9 mouse cellular contexts compared by ENCODE assay signal in genomic region chr6:82042296-82043125, GRCm38 (mm10). TPM values are rescaled to one million over a fixed set of nuclear protein-coding genes. Genes with fewer than 3 reads are reported as not detected.
A peak's percentile ranks its signal among the peaks of the same experiment; 100 is the strongest.
DNase-seq lines count a peak whose midpoint lies in the region; ATAC-seq and TF ChIP-seq lines count a peak whose summit lies in the region.
"Had no signal": no experiment of that assay in that cellular context is flagged by ENCODE, and none has a peak within 500 bp of the region (broad histone marks: within the 10 kb centered on the region; RNA-seq: fewer than 3 reads in every experiment).

No protein-coding gene starts in this region.

- no peaks in the 10 kb centered on the region for H3K79me2 ChIP-seq in heart, adult 2 months (replicated peaks; ENCODE audit: control insufficient read depth, insufficient read depth, low read length)

- H3K4me2 ChIP-seq in kidney, embryonic 15.5 days, result peak overlapping the region; percentile 91

- H3K27ac ChIP-seq in heart, adult 2 months, result peak overlapping the region; percentile 79
- H3K27ac ChIP-seq in heart, embryonic 10.5 days, result peak overlapping the region; percentile 82
- H3K27ac ChIP-seq in kidney, embryonic 15.5 days, result peak overlapping the region; percentile 94
- peak overlapping the region; percentile 4 for H3K27ac ChIP-seq in small intestine, adult 2 months (ENCODE audit: insufficient read depth, low read depth, low read length)

- H3K27me3 ChIP-seq in heart, adult 2 months (ENCODE audit: control insufficient read depth, insufficient read depth, low read length), result no peaks in the 10 kb centered on the region; the same call in 1 of the 2 replicates
- H3K27me3 ChIP-seq in heart, embryonic 10.5 days (ENCODE audit: insufficient read depth, poor library complexity, severe bottlenecking), result peaks cover 56% of the 10 kb centered on the region
- H3K27me3 ChIP-seq in kidney, embryonic 15.5 days, result no peaks in the 10 kb centered on the region
- no peaks in the 10 kb centered on the region for H3K27me3 ChIP-seq in small intestine, adult 2 months (ENCODE audit: control insufficient read depth, insufficient read depth, low read length)

- H3K9me3 ChIP-seq in heart, embryonic 10.5 days, result no peaks in the 10 kb centered on the region
- H3K9me3 ChIP-seq in kidney, embryonic 15.5 days (replicated peaks), result no peaks in the 10 kb centered on the region

- peak overlapping the region; percentile 72 for H3K4me3 ChIP-seq in heart, adult 2 months
- peak overlapping the region; percentile 74 for H3K4me3 ChIP-seq in heart, embryonic 10.5 days
- peak overlapping the region; percentile 69 for H3K4me3 ChIP-seq in kidney, embryonic 15.5 days (replicated peaks)
- H3K4me3 ChIP-seq in small intestine, adult 2 months (ENCODE audit: low read depth, low read length), result peak overlapping the region; percentile 68

- no peak for TF ChIP-seq EP300 in heart, adult 2 months (IDR thresholded peaks at IDR 0.05; ENCODE audit: insufficient read depth, low read depth, low read length)

- intact Hi-C loops in heart, adult 2 months (cut with DNase I), result loop anchor here (1.0 kb wide), 1 partner anchor 55 kb away; no protein-coding TSS in a partner anchor

- ATAC-seq in kidney, embryonic 15.5 days (replicated peaks; ENCODE audit: low FRiP score), result peak; percentile 37
- no peak for ATAC-seq in megakaryocyte-erythroid progenitor cell, adult 5-6 weeks (replicated peaks; ENCODE audit: low FRiP score, low TSS enrichment, poor library complexity, severe bottlenecking)

- TF ChIP-seq CTCF in heart, adult 2 months (IDR thresholded peaks at IDR 0.05), result peak; percentile 49
- TF ChIP-seq CTCF in small intestine, adult 2 months (IDR thresholded peaks at IDR 0.05; ENCODE audit: extremely low read depth, insufficient read length, insufficient replicate concordance, low read depth, low read length), result peak; percentile 3; the same call in 1 of the 2 replicates

- H3K4me1 ChIP-seq in heart, adult 2 months (ENCODE audit: control insufficient read depth, insufficient read depth, low read length), result peaks cover 7% of the 10 kb centered on the region; the same call in 1 of the 2 replicates
- H3K4me1 ChIP-seq in heart, embryonic 10.5 days, result peaks cover 47% of the 10 kb centered on the region
- peaks cover 54% of the 10 kb centered on the region for H3K4me1 ChIP-seq in kidney, embryonic 15.5 days
- no peaks in the 10 kb centered on the region for H3K4me1 ChIP-seq in small intestine, adult 2 months (ENCODE audit: control insufficient read depth, insufficient read depth, insufficient read length, low read length)

- TF ChIP-seq POLR2A in heart, adult 2 months (IDR thresholded peaks at IDR 0.05; ENCODE audit: insufficient read depth, low read depth, low read length), result no peak
- TF ChIP-seq POLR2A in small intestine, adult 2 months (IDR thresholded peaks at IDR 0.05; ENCODE audit: low read depth, low read length), result no peak

- WGBS in heart, adult 2 months, result under 1% methylated on average over 35 of the region's 35 CpGs
- under 1% methylated on average over 35 of the region's 35 CpGs for WGBS in heart, embryonic 10.5 days
- WGBS in kidney, embryonic 15.5 days, result under 1% methylated on average over 35 of the region's 35 CpGs
- WGBS in small intestine, adult 2 months, result under 1% methylated on average over 35 of the region's 35 CpGs

- peak overlapping the region; percentile 79 for H3K9ac ChIP-seq in heart, adult 2 months (ENCODE audit: low read depth, low read length)
- H3K9ac ChIP-seq in kidney, embryonic 15.5 days, result peak overlapping the region; percentile 64

- peak; percentile 25 to 40 for DNase-seq in heart, adult 2 months
- no peak for DNase-seq in heart, adult 9 months (ENCODE audit: low spot score in 2 of 2)
- peak; percentile 54 for DNase-seq in adrenal gland, postnatal 10 days
- DNase-seq in heart, embryonic 10.5 days (ENCODE audit: low spot score), result no peak
- DNase-seq in lung, postnatal 14 days, result peak; percentile 56

- H3K36me3 ChIP-seq in heart, adult 2 months (ENCODE audit: control insufficient read depth, insufficient read depth, low read length), result no peaks in the 10 kb centered on the region
- no peaks in the 10 kb centered on the region for H3K36me3 ChIP-seq in heart, embryonic 10.5 days
- no peaks in the 10 kb centered on the region for H3K36me3 ChIP-seq in kidney, embryonic 15.5 days
- H3K36me3 ChIP-seq in small intestine, adult 2 months (ENCODE audit: control insufficient read depth, insufficient read depth, low read length), result no peaks in the 10 kb centered on the region

RNA-seq across cellular contexts. Expression of gene Eva1a, which starts 1.7 kb away (rescaled TPM):
- total RNA-seq in heart, adult 2 months (2021), result 1 to 10 TPM; 1.8 to 2.4 TPM
- polyA plus RNA-seq in heart, adult 2 months (2012; rRNA removed), result 2.0 and 2.5 TPM in 2 replicates
- total RNA-seq in adrenal gland, postnatal 10 days (2021), result 10 to 100 TPM in 1 of 2 experiments, 1 to 10 TPM in 1; 7.4 to 11.4 TPM
- 3.7 and 5.8 TPM in 2 replicates for polyA plus RNA-seq in heart, embryonic 10.5 days (2016; fragmentation: Nextera tagmentation; extraction: Ambion mirVana)
- 42.5 and 42.8 TPM in 2 replicates for polyA plus RNA-seq in kidney, embryonic 15.5 days (2015; fragmentation: Nextera tagmentation; extraction: Ambion mirVana)
- polyA plus RNA-seq in small intestine, adult 2 months (2012; rRNA removed), result 3.3 and 3.9 TPM in 2 replicates
- not detected in 2 replicates for total RNA-seq in megakaryocyte-erythroid progenitor cell, adult 5-6 weeks (2014; fragmentation: Nextera tagmentation)
- total RNA-seq in megakaryocyte-erythroid progenitor cell, adult 5-6 weeks (2017), result not detected in 2 replicates
- total RNA-seq: neutrophil, adult 5-6 weeks had no signal

Comparison
In these comparisons a context has a peak if more than half of its experiments do, and no peak if none do; other contexts are left out.
1. DNase-seq: peak in heart, adult 2 months (2 of 2), adrenal gland, postnatal 10 days (single experiment) and lung, postnatal 14 days (single experiment); none in heart, adult 9 months (0 of 2) and heart, embryonic 10.5 days (single experiment).
2. H3K27ac ChIP-seq: peak in every context shown above with its lines; median percentile 94 in kidney, embryonic 15.5 days; 82 in heart, embryonic 10.5 days; 79 in heart, adult 2 months; 4 in small intestine, adult 2 months.
3. Peak in every context shown above with its lines, with median percentiles within 50 percentile points of each other: H3K4me3 ChIP-seq.